Mouse (Mus musculus): ENCODE measurements at regions not wholly inside any gene's neighbourhood (a gene's known extent, or its start where the extent isn't known, plus 50 kb on each side); places are given as distances from the start of the nearest gene placed in this dataset.

DNA sequence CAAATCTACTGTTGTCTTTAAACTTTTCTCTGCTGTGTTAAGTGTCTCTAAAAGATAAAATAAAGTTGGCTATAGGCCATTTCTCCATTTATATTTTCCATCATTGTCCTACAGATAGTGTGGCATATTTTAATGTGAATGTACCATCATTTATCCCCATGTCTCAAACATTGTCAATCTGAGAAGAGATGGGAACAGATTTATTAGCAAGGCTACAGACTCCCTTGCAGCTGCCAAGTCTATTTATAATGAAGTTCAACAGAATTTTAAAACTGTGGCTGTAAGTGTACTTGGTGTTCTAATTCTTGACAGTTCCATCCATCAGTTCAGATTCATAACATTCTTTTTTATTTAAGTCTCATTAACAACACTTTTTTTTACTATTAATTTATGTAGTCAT is 271.2 kb downstream of the Pcdh10 start:
- H3K27ac ChIP-seq (ENCODE audit: low read depth, low read length), result no peak overlapping the region
- no peak for ATAC-seq (ENCODE audit: low FRiP score)
- no peaks in the 10 kb centered on the region for H3K9me3 ChIP-seq (ENCODE audit: control insufficient read depth, low read length)
- no peaks in the 10 kb centered on the region for H3K4me1 ChIP-seq (ENCODE audit: control insufficient read depth, insufficient read depth, low read length)
- no peak for DNase-seq (ENCODE audit: low spot score, missing footprints)
- no peak overlapping the region for H3K9ac ChIP-seq (ENCODE audit: low read length)
- no peaks in the 10 kb centered on the region for H3K27me3 ChIP-seq (ENCODE audit: control insufficient read depth, insufficient read depth, low read length)
- no peak overlapping the region for H3K4me2 ChIP-seq
- no peaks in the 10 kb centered on the region for H3K36me3 ChIP-seq (ENCODE audit: control insufficient read depth, insufficient read depth, low read length)
- no peak overlapping the region for H3K4me3 ChIP-seq (ENCODE audit: low read depth, low read length)

GRCm38 (mm10) chr3:45657023-45657422 is 278.8 kb downstream of the Pcdh10 start:
- no peak overlapping the region for H3K27ac ChIP-seq (ENCODE audit: low read depth, low read length)
- H3K36me3 ChIP-seq (ENCODE audit: control insufficient read depth, insufficient read depth, low read length), result no peaks in the 10 kb centered on the region
- H3K4me2 ChIP-seq, result no peak overlapping the region
- H3K27me3 ChIP-seq (ENCODE audit: control insufficient read depth, insufficient read depth, low read length), result no peaks in the 10 kb centered on the region
- H3K4me1 ChIP-seq (ENCODE audit: control insufficient read depth, insufficient read depth, low read length), result no peaks in the 10 kb centered on the region
- H3K9me3 ChIP-seq (ENCODE audit: control insufficient read depth, low read length), result no peaks in the 10 kb centered on the region
- H3K4me3 ChIP-seq (ENCODE audit: low read depth, low read length), result no peak overlapping the region
- no peak for DNase-seq (ENCODE audit: low spot score, missing footprints)
- ATAC-seq (ENCODE audit: low FRiP score), result no peak
- H3K9ac ChIP-seq (ENCODE audit: low read length), result no peak overlapping the region
- 90% methylated on average over 5 of the region's 5 CpGs for WGBS

- Histone ChIP-seq H3K9me3 (ENCODE audit: control insufficient read depth, low read length) (no peaks in the 10 kb centered on the region), H3K27ac (ENCODE audit: low read depth, low read length) (no peak overlapping the region), H3K4me3 (ENCODE audit: low read depth, low read length) (no peak overlapping the region), H3K4me1 (ENCODE audit: control insufficient read depth, insufficient read depth, low read length) (no peaks in the 10 kb centered on the region), H3K4me2 (no peak overlapping the region), H3K27me3 (ENCODE audit: control insufficient read depth, insufficient read depth, low read length) (no peaks in the 10 kb centered on the region), H3K36me3 (ENCODE audit: control insufficient read depth, insufficient read depth, low read length) (no peaks in the 10 kb centered on the region), H3K9ac (ENCODE audit: low read length) (no peak overlapping the region)
- ATAC-seq (ENCODE audit: low FRiP score) (no peak), DNase-seq (ENCODE audit: low spot score, missing footprints) (no peak)
- 80% methylated on average over 2 of the region's 2 CpGs for WGBS
Measured at GRCm38 (mm10) chr3:45658093-45658776, 280.0 kb downstream of the Pcdh10 start.

DNA sequence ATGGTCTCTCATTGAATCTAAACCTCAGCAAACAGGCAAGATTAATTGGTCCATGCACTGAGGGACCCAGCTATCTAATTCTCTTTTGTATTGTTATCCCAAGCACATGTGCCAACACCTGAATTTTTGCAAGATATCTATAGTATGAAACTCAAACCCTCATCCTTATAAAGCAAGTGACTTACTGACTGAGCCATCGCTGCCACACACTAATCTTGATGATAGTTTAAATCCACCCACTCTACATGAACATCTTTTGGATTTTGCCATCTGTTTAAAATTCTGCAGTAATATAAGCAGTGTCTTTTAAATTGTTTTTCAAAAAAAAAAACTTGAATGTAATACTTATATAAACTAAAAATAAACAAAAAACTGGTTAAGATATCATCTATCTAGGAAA is 280.9 kb downstream of the Pcdh10 start:
- H3K27me3 ChIP-seq (ENCODE audit: control insufficient read depth, insufficient read depth, low read length), result no peaks in the 10 kb centered on the region
- no peaks in the 10 kb centered on the region for H3K4me1 ChIP-seq (ENCODE audit: control insufficient read depth, insufficient read depth, low read length)
- no peaks in the 10 kb centered on the region for H3K36me3 ChIP-seq (ENCODE audit: control insufficient read depth, insufficient read depth, low read length)
- DNase-seq (ENCODE audit: low spot score, missing footprints) (no peak), ATAC-seq (ENCODE audit: low FRiP score) (no peak)
- no peak overlapping the region for H3K27ac ChIP-seq (ENCODE audit: low read depth, low read length)
- H3K9me3 ChIP-seq (ENCODE audit: control insufficient read depth, low read length), result no peaks in the 10 kb centered on the region
- no peak overlapping the region for H3K4me2 ChIP-seq
- no peak overlapping the region for H3K9ac ChIP-seq (ENCODE audit: low read length)
- 97% methylated on average over 1 of the region's 1 CpGs for WGBS
- no peak overlapping the region for H3K4me3 ChIP-seq (ENCODE audit: low read depth, low read length)

- Histone ChIP-seq H3K9me3 (ENCODE audit: control insufficient read depth, low read length) (no peaks in the 10 kb centered on the region), H3K4me1 (ENCODE audit: control insufficient read depth, insufficient read depth, low read length) (no peaks in the 10 kb centered on the region), H3K9ac (ENCODE audit: low read length) (no peak overlapping the region), H3K4me2 (no peak overlapping the region), H3K36me3 (ENCODE audit: control insufficient read depth, insufficient read depth, low read length) (no peaks in the 10 kb centered on the region), H3K27me3 (ENCODE audit: control insufficient read depth, insufficient read depth, low read length) (no peaks in the 10 kb centered on the region), H3K4me3 (ENCODE audit: low read depth, low read length) (no peak overlapping the region), H3K27ac (ENCODE audit: low read depth, low read length) (no peak overlapping the region)
- ATAC-seq (ENCODE audit: low FRiP score), result peak; percentile 52; the same call in 1 of the 2 replicates
- DNase-seq (ENCODE audit: low spot score, missing footprints), result no peak
Measured at GRCm38 (mm10) chr3:45670434-45670833, 292.2 kb downstream of the Pcdh10 start.

GRCm38 (mm10) chr3:45677672-45678071 is 299.5 kb downstream of the Pcdh10 start:
- no peaks in the 10 kb centered on the region for H3K27me3 ChIP-seq (ENCODE audit: control insufficient read depth, insufficient read depth, low read length)
- H3K27ac ChIP-seq (ENCODE audit: low read depth, low read length), result no peak overlapping the region
- no peak for ATAC-seq (ENCODE audit: low FRiP score)
- 92% methylated on average over 6 of the region's 6 CpGs for WGBS
- no peak overlapping the region for H3K4me3 ChIP-seq (ENCODE audit: low read depth, low read length)
- peaks cover 4% of the 10 kb centered on the region for H3K4me1 ChIP-seq (ENCODE audit: control insufficient read depth, insufficient read depth, low read length)
- no peak overlapping the region for H3K4me2 ChIP-seq
- H3K36me3 ChIP-seq (ENCODE audit: control insufficient read depth, insufficient read depth, low read length), result no peaks in the 10 kb centered on the region
- no peaks in the 10 kb centered on the region for H3K9me3 ChIP-seq (ENCODE audit: control insufficient read depth, low read length)
- H3K9ac ChIP-seq (ENCODE audit: low read length), result no peak overlapping the region
- DNase-seq (ENCODE audit: low spot score, missing footprints), result no peak

DNA sequence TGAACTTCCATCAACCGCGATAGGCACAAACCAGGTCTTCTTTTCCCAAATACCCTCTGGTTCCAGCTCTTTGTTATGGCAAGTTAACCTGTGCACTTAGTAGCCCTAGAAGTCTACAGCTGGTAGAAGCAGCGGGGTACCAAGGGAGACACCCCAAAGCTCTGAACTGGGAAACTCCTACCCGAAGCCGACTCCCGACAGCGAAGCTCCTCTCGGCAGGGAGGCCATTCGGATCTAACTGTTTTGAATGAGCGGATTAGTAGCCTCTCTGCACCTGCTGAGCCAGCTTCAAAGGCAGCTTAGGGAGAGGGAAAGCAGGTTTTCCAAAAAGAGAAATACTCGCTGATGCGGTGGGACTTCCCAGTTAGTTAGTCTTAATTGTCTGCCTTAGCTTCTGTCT is 303.2 kb downstream of the Pcdh10 start:
- H3K4me2 ChIP-seq, result peak overlapping the region; percentile 32
- under 1% methylated on average over 12 of the region's 12 CpGs for WGBS
- no peaks in the 10 kb centered on the region for H3K9me3 ChIP-seq (ENCODE audit: control insufficient read depth, low read length)
- no peak overlapping the region for H3K9ac ChIP-seq (ENCODE audit: low read length)
- no peak overlapping the region for H3K27ac ChIP-seq (ENCODE audit: low read depth, low read length)
- H3K36me3 ChIP-seq (ENCODE audit: control insufficient read depth, insufficient read depth, low read length), result no peaks in the 10 kb centered on the region
- H3K4me3 ChIP-seq (ENCODE audit: low read depth, low read length), result no peak overlapping the region
- ATAC-seq (ENCODE audit: low FRiP score), result peak; percentile 77
- peak; percentile 87 for DNase-seq (ENCODE audit: low spot score, missing footprints)
- H3K4me1 ChIP-seq (ENCODE audit: control insufficient read depth, insufficient read depth, low read length), result peaks cover 4% of the 10 kb centered on the region
- H3K27me3 ChIP-seq (ENCODE audit: control insufficient read depth, insufficient read depth, low read length), result no peaks in the 10 kb centered on the region

GRCm38 (mm10) chr3:45707891-45708290 is 329.7 kb downstream of the Pcdh10 start:
- DNase-seq (ENCODE audit: low spot score, missing footprints) (no peak), ATAC-seq (ENCODE audit: low FRiP score) (no peak)
- Histone ChIP-seq H3K4me3 (ENCODE audit: low read depth, low read length) (no peak overlapping the region), H3K4me1 (ENCODE audit: control insufficient read depth, insufficient read depth, low read length) (no peaks in the 10 kb centered on the region), H3K27ac (ENCODE audit: low read depth, low read length) (no peak overlapping the region), H3K27me3 (ENCODE audit: control insufficient read depth, insufficient read depth, low read length) (no peaks in the 10 kb centered on the region), H3K4me2 (no peak overlapping the region), H3K9ac (ENCODE audit: low read length) (no peak overlapping the region), H3K36me3 (ENCODE audit: control insufficient read depth, insufficient read depth, low read length) (no peaks in the 10 kb centered on the region), H3K9me3 (ENCODE audit: control insufficient read depth, low read length) (no peaks in the 10 kb centered on the region)
- 34% methylated on average over 1 of the region's 1 CpGs for WGBS
